8 mouse cellular contexts compared by ENCODE assay signal in genomic region chr14:30826174-30827140, GRCm38 (mm10). TPM values are rescaled to one million over a fixed set of nuclear protein-coding genes. Genes with fewer than 3 reads are reported as not detected.
DNase-seq lines count a peak whose midpoint lies in the region; ATAC-seq and TF ChIP-seq lines count a peak whose summit lies in the region.

No protein-coding gene starts in this region.

- H3K4me1 ChIP-seq in heart, embryonic 12.5 days (replicated peaks): peaks cover 37% of the 10 kb centered on the region
- H3K4me1 ChIP-seq in ES-Bruce4 (ENCODE audit: control insufficient read depth, insufficient read depth, low read length): no peaks in the 10 kb centered on the region
- H3K4me1 ChIP-seq in forebrain, postnatal 0 days (ENCODE audit: insufficient read depth): peaks cover 18% of the 10 kb centered on the region; the same call in 1 of the 2 replicates
- peaks cover 53% of the 10 kb centered on the region for H3K4me1 ChIP-seq in liver, embryonic 16.5 days (ENCODE audit: control insufficient read depth, low read depth, low read length)

- no peak for TF ChIP-seq EP300 in ES-Bruce4 (IDR thresholded peaks at IDR 0.05; ENCODE audit: insufficient read depth, low read depth, low read length)

- H3K27ac ChIP-seq in heart, embryonic 12.5 days (ENCODE audit: poor library complexity, severe bottlenecking): no peak overlapping the region
- H3K27ac ChIP-seq in ES-Bruce4 (ENCODE audit: insufficient read depth, low read length): no peak overlapping the region
- H3K27ac ChIP-seq in forebrain, postnatal 0 days (ENCODE audit: low read depth, low read length): no peak overlapping the region; the same call in 1 of the 2 replicates
- no peak overlapping the region for H3K27ac ChIP-seq in liver, embryonic 16.5 days (ENCODE audit: low read length)

- H3K36me3 ChIP-seq in heart, embryonic 12.5 days: no peaks in the 10 kb centered on the region
- H3K36me3 ChIP-seq in ES-Bruce4 (ENCODE audit: control insufficient read depth, insufficient read depth, low read length, poor library complexity, severe bottlenecking): no peaks in the 10 kb centered on the region
- H3K36me3 ChIP-seq in forebrain, postnatal 0 days (ENCODE audit: insufficient read depth): no peaks in the 10 kb centered on the region
- no peaks in the 10 kb centered on the region for H3K36me3 ChIP-seq in liver, embryonic 16.5 days (ENCODE audit: control insufficient read depth, insufficient read depth)

- peak; percentile 41 for ATAC-seq in heart, embryonic 12.5 days (ENCODE audit: insufficient number of reproducible peaks, low FRiP score)
- ATAC-seq in forebrain, postnatal 0 days: no peak
- no peak for ATAC-seq in liver, embryonic 16.5 days (ENCODE audit: low read depth)

- no peak for TF ChIP-seq CTCF in ES-Bruce4 (IDR thresholded peaks at IDR 0.05; ENCODE audit: low read depth, low read length)
- no peak for TF ChIP-seq CTCF in forebrain, postnatal 0 days (IDR thresholded peaks at IDR 0.05; ENCODE audit: low read depth)

- peak overlapping the region; percentile 89 for H3K4me2 ChIP-seq in heart, embryonic 12.5 days
- H3K4me2 ChIP-seq in forebrain, postnatal 0 days (ENCODE audit: low read depth): peak overlapping the region; percentile 83
- peak overlapping the region; percentile 84 for H3K4me2 ChIP-seq in liver, embryonic 16.5 days (ENCODE audit: low read depth, low read length)

- DNase-seq in heart, postnatal 4 days: no peak
- peak; percentile 3 for DNase-seq in forebrain, postnatal 0 days
- peak; percentile 4 for DNase-seq in thymus, postnatal 0 days (ENCODE audit: low spot score)
- DNase-seq in layer of hippocampus, adult 11-12 months (ENCODE audit: low spot score): no peak
- DNase-seq in cerebellum, adult 11 months: no peak

- TF ChIP-seq POLR2A in ES-Bruce4 (IDR thresholded peaks at IDR 0.05; ENCODE audit: insufficient read depth, low read length): no peak

- H3K4me3 ChIP-seq in heart, embryonic 12.5 days: peak overlapping the region; percentile 95
- H3K4me3 ChIP-seq in ES-Bruce4 (ENCODE audit: low read depth, low read length): peak overlapping the region; percentile 90
- H3K4me3 ChIP-seq in forebrain, postnatal 0 days (ENCODE audit: low read depth, low read length): peak overlapping the region; percentile 95
- peak overlapping the region; percentile 88 for H3K4me3 ChIP-seq in liver, embryonic 16.5 days (ENCODE audit: low read depth, low read length)

- H3K9me3 ChIP-seq in heart, embryonic 12.5 days (replicated peaks): no peaks in the 10 kb centered on the region
- H3K9me3 ChIP-seq in ES-Bruce4 (replicated peaks; ENCODE audit: control insufficient read depth, insufficient read depth, low read length, poor library complexity, severe bottlenecking): no peaks in the 10 kb centered on the region
- H3K9me3 ChIP-seq in forebrain, postnatal 0 days (ENCODE audit: low read length): no peaks in the 10 kb centered on the region
- H3K9me3 ChIP-seq in liver, embryonic 16.5 days (replicated peaks; ENCODE audit: control insufficient read depth, low read length): no peaks in the 10 kb centered on the region

- no peaks in the 10 kb centered on the region for H3K27me3 ChIP-seq in heart, embryonic 12.5 days (replicated peaks)
- no peaks in the 10 kb centered on the region for H3K27me3 ChIP-seq in ES-Bruce4 (ENCODE audit: control insufficient read depth, insufficient read depth, low read length, poor library complexity, severe bottlenecking)
- no peaks in the 10 kb centered on the region for H3K27me3 ChIP-seq in forebrain, postnatal 0 days (ENCODE audit: insufficient read depth, low read length)
- H3K27me3 ChIP-seq in liver, embryonic 16.5 days (ENCODE audit: control insufficient read depth, insufficient read depth, low read depth, low read length): no peaks in the 10 kb centered on the region

- 26% methylated on average over 17 of the region's 17 CpGs for WGBS in heart, embryonic 12.5 days
- WGBS in forebrain, postnatal 0 days: 16% methylated on average over 17 of the region's 17 CpGs
- WGBS in liver, embryonic 16.5 days (ENCODE audit: insufficient replicate concordance): 14% methylated on average over 17 of the region's 17 CpGs

- H3K9ac ChIP-seq in heart, embryonic 12.5 days: peak overlapping the region; percentile 93
- H3K9ac ChIP-seq in ES-Bruce4 (ENCODE audit: low read depth, poor library complexity, severe bottlenecking): peak overlapping the region; percentile 88
- H3K9ac ChIP-seq in forebrain, postnatal 0 days: peak overlapping the region; percentile 81
- H3K9ac ChIP-seq in liver, embryonic 16.5 days (ENCODE audit: low read depth, low read length): peak overlapping the region; percentile 83

RNA-seq across cellular contexts. Expression of gene Tmem110, which starts 1.1 kb away (rescaled TPM):
- polyA plus RNA-seq in heart, embryonic 12.5 days (2016; fragmentation: Nextera tagmentation; extraction: Ambion mirVana): 19.1 and 21.1 TPM in 2 replicates
- total RNA-seq in heart, postnatal 4 days (2021): 10 to 100 TPM; 14.4 to 14.7 TPM
- polyA plus RNA-seq in ES-Bruce4 (2011; ENCODE audit: insufficient read depth, insufficient read length, low read depth, missing spikeins): 18.1 and 18.6 TPM in 2 replicates
- 18.6 and 19.0 TPM in 2 replicates for total RNA-seq in forebrain, postnatal 0 days (2014; rRNA removed)
- polyA plus RNA-seq in forebrain, postnatal 0 days (2015; fragmentation: Nextera tagmentation; extraction: Ambion mirVana): 10.2 and 12.0 TPM in 2 replicates
- 7.7 and 8.1 TPM in 2 replicates for polyA plus RNA-seq in liver, embryonic 16.5 days (2015; fragmentation: Nextera tagmentation; extraction: Ambion mirVana)
- polyA plus RNA-seq in thymus, postnatal 0 days (2015; fragmentation: Nextera tagmentation; extraction: Ambion mirVana): 18.3 and 19.9 TPM in 2 replicates

RNA-seq across cellular contexts. Expression of gene Mustn1, which starts 52.5 kb away (rescaled TPM):
- 2.3 and 2.6 TPM in 2 replicates for polyA plus RNA-seq in heart, embryonic 12.5 days (2016; fragmentation: Nextera tagmentation; extraction: Ambion mirVana)
- total RNA-seq in heart, postnatal 4 days (2021): 1 to 10 TPM; 6.9 to 7.3 TPM
- 0.49 TPM in 1 of 2 replicates, not detected in the other for polyA plus RNA-seq in ES-Bruce4 (2011; ENCODE audit: insufficient read depth, insufficient read length, low read depth, missing spikeins)
- 0.52 and 0.85 TPM in 2 replicates for total RNA-seq in forebrain, postnatal 0 days (2014; rRNA removed)
- 1.2 TPM in 2 replicates for polyA plus RNA-seq in forebrain, postnatal 0 days (2015; fragmentation: Nextera tagmentation; extraction: Ambion mirVana)
- polyA plus RNA-seq in liver, embryonic 16.5 days (2015; fragmentation: Nextera tagmentation; extraction: Ambion mirVana): 1.7 and 2.3 TPM in 2 replicates
- 1.8 and 1.9 TPM in 2 replicates for polyA plus RNA-seq in thymus, postnatal 0 days (2015; fragmentation: Nextera tagmentation; extraction: Ambion mirVana)

RNA-seq across cellular contexts. Expression of gene Itih4, which starts 59.8 kb away (rescaled TPM):
- polyA plus RNA-seq in heart, embryonic 12.5 days (2016; fragmentation: Nextera tagmentation; extraction: Ambion mirVana): 0.17 TPM in 1 of 2 replicates, not detected in the other
- 1 to 10 TPM; 1.6 to 2.5 TPM for total RNA-seq in heart, postnatal 4 days (2021)
- 0.29 TPM in 1 of 2 replicates, not detected in the other for polyA plus RNA-seq in ES-Bruce4 (2011; ENCODE audit: insufficient read depth, insufficient read length, low read depth, missing spikeins)
- total RNA-seq in forebrain, postnatal 0 days (2014; rRNA removed): 0.15 TPM in 1 of 2 replicates, not detected in the other
- polyA plus RNA-seq in forebrain, postnatal 0 days (2015; fragmentation: Nextera tagmentation; extraction: Ambion mirVana): 0.15 and 0.19 TPM in 2 replicates
- 278 and 305 TPM in 2 replicates for polyA plus RNA-seq in liver, embryonic 16.5 days (2015; fragmentation: Nextera tagmentation; extraction: Ambion mirVana)
- polyA plus RNA-seq in thymus, postnatal 0 days (2015; fragmentation: Nextera tagmentation; extraction: Ambion mirVana): 0.09 and 0.64 TPM in 2 replicates

Comparison
In these comparisons a context has a peak if more than half of its experiments do, and no peak if none do; other contexts are left out.
1. DNase-seq: peak in forebrain, postnatal 0 days (single experiment) and thymus, postnatal 0 days (single experiment); none in heart, postnatal 4 days (single experiment), layer of hippocampus, adult 11-12 months (single experiment) and cerebellum, adult 11 months (single experiment).
2. RNA of gene Itih4, which starts 59.8 kb away (polyA plus RNA-seq): 278 to 305 TPM in liver, embryonic 16.5 days; 0.29 TPM in ES-Bruce4, 0.17 TPM in heart, embryonic 12.5 days, 0.15 to 0.19 TPM in forebrain, postnatal 0 days and 0.09 to 0.64 TPM in thymus, postnatal 0 days; every median in the first group is over 100 times any median in the second.
3. Peak in every context shown above with its lines, with median percentiles within 50 percentile points of each other: H3K4me2 ChIP-seq, H3K4me3 ChIP-seq and H3K9ac ChIP-seq.